ENCODE assay signal across 9 mouse cellular contexts in genomic region chr17:75615335-75615734, GRCm38 (mm10).
DNase-seq lines count a peak whose midpoint lies in the region; ATAC-seq and TF ChIP-seq lines count a peak whose summit lies in the region.
"Had no signal": no experiment of that assay in that cellular context is flagged by ENCODE, and none has a peak within 500 bp of the region (broad histone marks: within the 10 kb centered on the region; RNA-seq: fewer than 3 reads in every experiment).

No protein-coding gene starts in this region.

- no peak for ATAC-seq in forebrain, embryonic 13.5 days
- ATAC-seq in midbrain, embryonic 14.5 days (ENCODE audit: low FRiP score, low TSS enrichment): no peak
- no peak for ATAC-seq in midbrain, embryonic 15.5 days (replicated peaks)

- H3K36me3 ChIP-seq in forebrain, embryonic 10.5 days (replicated peaks): no peaks in the 10 kb centered on the region
- no peaks in the 10 kb centered on the region for H3K36me3 ChIP-seq in forebrain, embryonic 13.5 days (ENCODE audit: poor library complexity, severe bottlenecking)
- no peaks in the 10 kb centered on the region for H3K36me3 ChIP-seq in midbrain, embryonic 14.5 days (ENCODE audit: control insufficient read depth, insufficient read depth, low read length)
- H3K36me3 ChIP-seq in midbrain, embryonic 15.5 days (replicated peaks): no peaks in the 10 kb centered on the region
- H3K36me3 ChIP-seq: midbrain, embryonic 12.5 days had no signal

- no peak overlapping the region for H3K9ac ChIP-seq in forebrain, embryonic 13.5 days
- no peak overlapping the region for H3K9ac ChIP-seq in midbrain, embryonic 14.5 days (replicated peaks; ENCODE audit: low read length)
- no peak overlapping the region for H3K9ac ChIP-seq in midbrain, embryonic 15.5 days
- H3K9ac ChIP-seq: midbrain, embryonic 12.5 days had no signal

- H3K4me1 ChIP-seq in forebrain, embryonic 10.5 days: no peaks in the 10 kb centered on the region
- H3K4me1 ChIP-seq in forebrain, embryonic 13.5 days: no peaks in the 10 kb centered on the region
- no peaks in the 10 kb centered on the region for H3K4me1 ChIP-seq in midbrain, embryonic 14.5 days (ENCODE audit: control insufficient read depth, insufficient read depth, low read length)
- H3K4me1 ChIP-seq in midbrain, embryonic 15.5 days: 0 out of 2 replicates have a peak, but pooled peaks cover 2% of the 10 kb centered on the region
- H3K4me1 ChIP-seq in bone marrow, adult 2 months (ENCODE audit: control insufficient read depth, insufficient read depth, low read length): no peaks in the 10 kb centered on the region
- H3K4me1 ChIP-seq: midbrain, embryonic 12.5 days had no signal

- no peak overlapping the region for H3K4me3 ChIP-seq in forebrain, embryonic 10.5 days
- H3K4me3 ChIP-seq in forebrain, embryonic 13.5 days: no peak overlapping the region
- no peak overlapping the region for H3K4me3 ChIP-seq in midbrain, embryonic 14.5 days (replicated peaks; ENCODE audit: low read depth, low read length)
- no peak overlapping the region for H3K4me3 ChIP-seq in midbrain, embryonic 15.5 days
- no peak overlapping the region for H3K4me3 ChIP-seq in bone marrow, adult 2 months (replicated peaks; ENCODE audit: control insufficient read depth, low read depth, low read length)
- H3K4me3 ChIP-seq: midbrain, embryonic 12.5 days had no signal

- no peaks in the 10 kb centered on the region for H3K9me3 ChIP-seq in forebrain, embryonic 10.5 days
- H3K9me3 ChIP-seq in forebrain, embryonic 13.5 days (replicated peaks): no peaks in the 10 kb centered on the region
- no peaks in the 10 kb centered on the region for H3K9me3 ChIP-seq in midbrain, embryonic 14.5 days (ENCODE audit: control insufficient read depth, low read length)
- H3K9me3 ChIP-seq in midbrain, embryonic 15.5 days: no peaks in the 10 kb centered on the region
- H3K9me3 ChIP-seq: midbrain, embryonic 12.5 days had no signal

- no peak overlapping the region for H3K4me2 ChIP-seq in forebrain, embryonic 13.5 days
- no peak overlapping the region for H3K4me2 ChIP-seq in midbrain, embryonic 14.5 days (ENCODE audit: low read length)
- no peak overlapping the region for H3K4me2 ChIP-seq in midbrain, embryonic 15.5 days
- H3K4me2 ChIP-seq: midbrain, embryonic 12.5 days had no signal

- H3K27me3 ChIP-seq in forebrain, embryonic 10.5 days (ENCODE audit: poor library complexity, severe bottlenecking): no peaks in the 10 kb centered on the region
- H3K27me3 ChIP-seq in forebrain, embryonic 13.5 days: no peaks in the 10 kb centered on the region
- no peaks in the 10 kb centered on the region for H3K27me3 ChIP-seq in midbrain, embryonic 14.5 days (ENCODE audit: control insufficient read depth, insufficient read depth, low read length)
- no peaks in the 10 kb centered on the region for H3K27me3 ChIP-seq in midbrain, embryonic 15.5 days (replicated peaks)
- H3K27me3 ChIP-seq: midbrain, embryonic 12.5 days had no signal

- no peak for TF ChIP-seq POLR2A in bone marrow, adult 2 months (IDR thresholded peaks at IDR 0.05; ENCODE audit: borderline replicate concordance, control insufficient read depth, low read depth, low read length)

- TF ChIP-seq CTCF in bone marrow, adult 2 months (IDR thresholded peaks at IDR 0.05; ENCODE audit: control insufficient read depth, insufficient read depth, low read length): peak; percentile 40; the same call in 1 of the 2 replicates

- DNase-seq in forebrain, embryonic 10.5 days (ENCODE audit: extremely low spot score, low spot score): peak; percentile 23
- peak; percentile 42 for DNase-seq in midbrain, embryonic 14.5 days
- peak; percentile 23 for DNase-seq in kidney, postnatal 14 days
- peak; percentile 4 for DNase-seq in retina, postnatal 7 days (ENCODE audit: low read depth, low spot score)
- DNase-seq in heart, adult 9 months (ENCODE audit: low spot score in 2 of 2): no peak

- whole genome bisulfite sequencing in forebrain, embryonic 10.5 days: 83% methylated on average over 2 of the region's 2 CpGs
- 73% methylated on average over 2 of the region's 2 CpGs for WGBS in forebrain, embryonic 13.5 days
- WGBS in midbrain, embryonic 14.5 days: 88% methylated on average over 2 of the region's 2 CpGs
- 73% methylated on average over 2 of the region's 2 CpGs for WGBS in midbrain, embryonic 15.5 days
- 73% methylated on average over 2 of the region's 2 CpGs for WGBS in bone marrow, adult 2 months

- H3K27ac ChIP-seq in forebrain, embryonic 10.5 days: no peak overlapping the region
- H3K27ac ChIP-seq in forebrain, embryonic 13.5 days: no peak overlapping the region
- H3K27ac ChIP-seq in midbrain, embryonic 14.5 days (replicated peaks; ENCODE audit: low read depth, low read length): no peak overlapping the region
- no peak overlapping the region for H3K27ac ChIP-seq in midbrain, embryonic 15.5 days
- H3K27ac ChIP-seq in bone marrow, adult 2 months (ENCODE audit: control insufficient read depth, insufficient read depth, low read depth, low read length, poor library complexity): no peak overlapping the region
- H3K27ac ChIP-seq: midbrain, embryonic 12.5 days had no signal

Comparison
In these comparisons a context has a peak if more than half of its experiments do, and no peak if none do; other contexts are left out.
1. DNase-seq: peak in forebrain, embryonic 10.5 days (single experiment), midbrain, embryonic 14.5 days (single experiment), kidney, postnatal 14 days (single experiment) and retina, postnatal 7 days (single experiment); none in heart, adult 9 months (0 of 2).